Mouse (Mus musculus) MEL-GATA-1-ER (cell line): ENCODE measurements around the gene Nfkbia.

Experiments used
- DNase-seq: peaks from one replicate; pipeline ENCODE4 v3.0.0-alpha.2; 2012; ENCODE audit warnings: low read depth; ENCODE audit errors: extremely low read depth

The Nfkbia gene

DNA sequence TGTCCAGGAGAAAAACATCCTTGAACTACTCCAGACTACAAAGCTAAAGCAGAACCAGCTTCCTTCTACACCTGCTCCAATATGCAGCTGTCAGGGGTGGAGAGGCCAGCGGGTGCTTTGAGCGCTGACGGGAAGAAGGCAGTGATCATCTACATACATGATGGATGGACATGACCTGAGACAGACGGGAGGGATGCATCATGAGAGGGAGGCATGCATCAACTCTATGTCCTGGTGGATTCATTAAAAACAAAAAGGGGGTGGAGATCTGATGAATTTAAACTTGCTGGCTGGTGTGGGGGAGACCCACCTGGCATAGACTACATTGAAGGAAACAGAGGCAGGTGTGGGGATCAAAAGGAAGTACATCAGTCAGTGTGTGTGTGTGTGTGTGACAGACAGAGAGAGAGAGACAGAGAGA, 48.4 kb downstream of the Nfkbia start:
- DNase-seq, result no peak

DNA sequence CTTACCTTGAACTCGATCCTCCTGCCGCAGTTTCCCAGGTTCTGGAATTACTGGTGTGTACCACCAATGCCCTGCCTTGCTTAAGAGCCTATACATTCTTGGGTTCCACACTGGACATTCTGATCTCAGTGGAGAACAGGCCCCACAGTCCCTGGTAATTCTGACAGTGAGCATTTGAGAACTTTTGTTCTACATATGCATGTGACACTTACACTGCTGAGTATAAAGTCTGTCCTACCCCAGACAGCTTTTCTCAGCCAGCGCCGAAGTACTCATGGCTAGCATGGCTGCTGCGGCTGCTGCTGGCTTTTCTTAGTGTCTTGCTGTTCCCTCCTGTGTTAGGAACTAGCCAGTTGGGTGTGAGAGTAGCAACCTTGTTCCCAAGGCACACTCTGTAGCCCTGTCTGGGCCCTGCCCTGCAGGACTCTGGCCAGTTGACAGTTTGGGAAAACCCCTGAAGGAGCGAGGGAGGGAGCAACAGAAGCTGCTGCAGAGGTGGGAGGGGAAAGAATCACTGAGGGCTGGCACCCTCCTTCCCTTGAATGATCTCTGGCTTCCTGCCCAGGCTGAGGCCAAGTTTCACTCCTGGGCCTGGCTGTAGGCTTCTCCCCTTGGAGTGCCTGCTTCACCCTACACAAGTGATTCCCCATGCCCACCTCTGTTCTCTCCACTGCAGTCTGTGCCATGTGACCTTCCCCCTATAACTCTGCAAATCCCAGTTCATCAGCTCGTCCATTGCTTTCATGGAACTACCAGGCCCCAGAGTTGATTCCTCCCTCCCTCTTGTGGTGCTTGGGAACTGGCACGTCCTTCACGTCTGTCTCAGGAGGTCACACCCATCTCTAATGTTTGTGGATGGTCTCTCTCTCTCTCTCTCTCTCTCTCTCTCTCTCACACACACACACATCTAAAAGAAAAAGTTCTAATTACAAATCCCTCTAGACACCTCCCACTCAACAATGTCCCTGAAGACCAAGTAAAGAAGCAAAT, 49.3 kb downstream of the Nfkbia start:
- DNase-seq, result no peak

DNA sequence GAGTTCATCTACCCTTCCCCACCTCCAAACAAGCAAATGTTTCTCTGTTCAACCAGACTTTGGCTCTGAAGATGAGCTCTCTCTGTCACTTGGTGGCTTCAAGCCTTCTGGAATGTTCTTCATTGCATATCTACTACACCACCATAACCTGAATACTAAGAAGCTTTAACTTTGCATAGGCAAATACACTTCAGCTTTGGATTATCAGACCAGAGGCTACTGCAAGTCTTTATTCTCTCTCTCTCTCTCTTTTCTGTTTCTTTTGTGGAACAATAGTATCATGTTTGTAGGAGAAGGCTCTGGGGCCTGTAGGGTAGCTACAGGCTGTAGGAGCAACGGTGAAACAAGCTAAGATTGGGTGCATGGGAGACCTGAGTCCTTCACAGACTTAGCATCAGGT, 50.2 kb downstream of the Nfkbia start:
- DNase-seq, result no peak

DNA sequence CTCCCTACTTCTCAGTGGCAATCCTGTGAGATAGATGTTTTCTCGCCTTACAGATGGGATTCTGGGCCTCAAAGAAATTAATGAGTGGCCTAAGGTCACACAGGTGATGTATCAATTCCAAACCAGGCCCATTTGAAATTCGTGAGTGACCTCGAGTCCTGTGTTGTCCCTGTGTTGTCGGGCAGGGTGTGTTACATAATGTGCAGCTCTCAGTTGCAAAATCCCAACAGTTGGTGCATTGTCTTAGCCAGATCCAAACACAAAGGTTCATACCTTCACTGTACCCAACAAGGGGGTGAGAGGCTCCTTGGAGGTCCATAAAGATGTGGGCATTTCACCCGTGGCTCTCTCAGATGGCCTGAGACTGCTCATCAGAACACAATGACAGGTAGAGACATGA, 52.0 kb downstream of the Nfkbia start:
- DNase-seq, result no peak
